Mouse (Mus musculus) bone marrow, adult 2 months (tissue): ENCODE measurements around the gene Phactr2.

Source experiments
- CTCF ChIP-seq: fragments of 200-500 bp; IDR thresholded peaks from 2 replicates; pipeline ENCODE4 v1.5.1; 2011; ENCODE audit warnings: low read length, control low read depth; ENCODE audit not compliant: control insufficient read depth, insufficient read depth
- POLR2A ChIP-seq: fragments of 200-500 bp; IDR thresholded peaks from 2 replicates; pipeline ENCODE4 v1.6.1; 2011; ENCODE audit warnings: low read depth, mild to moderate bottlenecking, control low read depth, low read length, borderline replicate concordance; ENCODE audit not compliant: control insufficient read depth

GRCm38 (mm10) chr10:13177973-13178624, 296.1 kb downstream of the Phactr2 start, which contains the start of gene Zc2hc1b:
- no peak for TF ChIP-seq POLR2A
- TF ChIP-seq CTCF, result no peak
